Mouse (Mus musculus): ENCODE results near the gene Atp8a1. TPM values are rescaled to one million over a fixed set of nuclear protein-coding genes. Genes with fewer than 3 reads are reported as not detected.

The Atp8a1 gene
- total RNA-seq, 2 experiments from 2014 or later: 47.1 to 62.3 TPM

GRCm38 (mm10) chr5:67738133-67738532, 109.1 kb downstream of the Atp8a1 start:
- Histone ChIP-seq H3K27ac (no peak overlapping the region), H3K4me3 (no peak overlapping the region)
- no peak for DNase-seq
- no peak for TF ChIP-seq CTCF (IDR thresholded peaks at IDR 0.05)
- intact Hi-C loops (cut with DNase I): no loop called here

- Histone ChIP-seq H3K4me3 (no peak overlapping the region), H3K27ac (no peak overlapping the region)
- no peak for TF ChIP-seq CTCF (IDR thresholded peaks at IDR 0.05)
- peak; percentile 35 for DNase-seq
- intact Hi-C loops (cut with DNase I): no loop called here
Observed at GRCm38 (mm10) chr5:67735771-67736170, 111.5 kb downstream of the Atp8a1 start.

GRCm38 (mm10) chr5:67733551-67734258, 113.5 kb downstream of the Atp8a1 start:
- intact Hi-C loops (cut with DNase I): no loop called here
- no peak for DNase-seq
- no peak for TF ChIP-seq CTCF (IDR thresholded peaks at IDR 0.05)
- Histone ChIP-seq H3K27ac (no peak overlapping the region), H3K4me3 (no peak overlapping the region)

- TF ChIP-seq CTCF (IDR thresholded peaks at IDR 0.05): no peak
- H3K4me3 ChIP-seq: no peak overlapping the region
- no peak for DNase-seq
- intact Hi-C loops (cut with DNase I): no loop called here
- H3K27ac ChIP-seq: no peak overlapping the region
Observed at GRCm38 (mm10) chr5:67733150-67733549, 114.1 kb downstream of the Atp8a1 start.

GRCm38 (mm10) chr5:67727755-67728154, 119.5 kb downstream of the Atp8a1 start:
- no peak overlapping the region for H3K27ac ChIP-seq
- H3K4me3 ChIP-seq: no peak overlapping the region
- DNase-seq: no peak
- intact Hi-C loops (cut with DNase I): loop anchor here (1.0 to 10.0 kb wide), 2 partner anchors 63 to 194 kb away; no protein-coding TSS in a partner anchor
- peak; percentile 68 for TF ChIP-seq CTCF (IDR thresholded peaks at IDR 0.05)

GRCm38 (mm10) chr5:67726810-67727209, 120.4 kb downstream of the Atp8a1 start:
- intact Hi-C loops (cut with DNase I): loop anchor here (10.0 kb wide), 1 partner anchor 62 kb away; no protein-coding TSS in a partner anchor

GRCm38 (mm10) chr5:67701641-67702040, 145.6 kb downstream of the Atp8a1 start:
- intact Hi-C loops (cut with DNase I): no loop called here
- no peak overlapping the region for H3K27ac ChIP-seq
- no peak for DNase-seq
- no peak for TF ChIP-seq CTCF (IDR thresholded peaks at IDR 0.05)
- H3K4me3 ChIP-seq: no peak overlapping the region

More at GRCm38 (mm10) chr5:67726810-67727209, 120.4 kb downstream of the Atp8a1 start:
- DNase-seq: no peak
- TF ChIP-seq CTCF (IDR thresholded peaks at IDR 0.05): no peak
- no peak overlapping the region for H3K4me3 ChIP-seq
- no peak overlapping the region for H3K27ac ChIP-seq

GRCm38 (mm10) chr5:67699418-67699817, 147.8 kb downstream of the Atp8a1 start:
- no peak for TF ChIP-seq CTCF (IDR thresholded peaks at IDR 0.05)
- Histone ChIP-seq H3K27ac (no peak overlapping the region), H3K4me3 (no peak overlapping the region)
- no peak for DNase-seq
- intact Hi-C loops (cut with DNase I): no loop called here

- no peak for DNase-seq
- H3K4me3 ChIP-seq: no peak overlapping the region
- no peak for TF ChIP-seq CTCF (IDR thresholded peaks at IDR 0.05)
- no peak overlapping the region; the same call in 1 of the 2 replicates for H3K27ac ChIP-seq
- intact Hi-C loops (cut with DNase I): no loop called here
Observed at GRCm38 (mm10) chr5:67698176-67698575, 149.1 kb downstream of the Atp8a1 start.

- Histone ChIP-seq H3K27ac (peak overlapping the region; percentile 54), H3K4me3 (no peak overlapping the region)
- DNase-seq: no peak
- intact Hi-C loops (cut with DNase I): no loop called here
- TF ChIP-seq CTCF (IDR thresholded peaks at IDR 0.05): no peak
Observed at GRCm38 (mm10) chr5:67696741-67697596, 150.3 kb downstream of the Atp8a1 start.

- intact Hi-C loops (cut with DNase I): no loop called here
- DNase-seq: no peak
- TF ChIP-seq CTCF (IDR thresholded peaks at IDR 0.05): no peak
- Histone ChIP-seq H3K4me3 (no peak overlapping the region), H3K27ac (peak overlapping the region; percentile 35; the same call in 1 of the 2 replicates)
Observed at GRCm38 (mm10) chr5:67695055-67695710, 152.1 kb downstream of the Atp8a1 start.

GRCm38 (mm10) chr5:67690336-67690735, 156.9 kb downstream of the Atp8a1 start:
- Histone ChIP-seq H3K27ac (no peak overlapping the region), H3K4me3 (no peak overlapping the region)
- intact Hi-C loops (cut with DNase I): no loop called here
- TF ChIP-seq CTCF (IDR thresholded peaks at IDR 0.05): no peak
- DNase-seq: no peak

GRCm38 (mm10) chr5:67688001-67688400, 159.2 kb downstream of the Atp8a1 start:
- intact Hi-C loops (cut with DNase I): no loop called here
- DNase-seq: no peak
- Histone ChIP-seq H3K4me3 (no peak overlapping the region), H3K27ac (no peak overlapping the region)
- TF ChIP-seq CTCF (IDR thresholded peaks at IDR 0.05): no peak
